Mouse (Mus musculus) ES-E14 (cell line): ENCODE measurements around the gene Tmem190. TPM values are rescaled to one million over a fixed set of nuclear protein-coding genes. Genes with fewer than 3 reads are reported as not detected.

ENCODE experiments used
- DNase-seq: peaks from one replicate; pipeline ENCODE4 v3.0.0-alpha.2; 2013; ENCODE audit warnings: low read depth, low spot score
- H3K27ac ChIP-seq: 2 replicates; pipeline ENCODE4 v1.5.1; 2012; ENCODE audit warnings: low read depth, mild to moderate bottlenecking, low read length, moderate library complexity, mixed read lengths; ENCODE audit not compliant: poor library complexity, insufficient read depth, severe bottlenecking
- H3K36me3 ChIP-seq: 2 replicates; pipeline ENCODE4 v1.6.1; 2012; ENCODE audit warnings: mild to moderate bottlenecking, low read length, moderate library complexity, mixed read lengths; ENCODE audit not compliant: control insufficient read depth, poor library complexity, insufficient read depth, severe bottlenecking
- H3K4me1 ChIP-seq, 2 experiments: fragments of 150-350 bp in 1 of 2; sonication (generic) in 1 of 2; 2 replicates each; pipeline ENCODE4 v1.6.1; 2012; ENCODE audit warnings: low read length in 2 of 2, mild to moderate bottlenecking in 1 of 2, mixed read lengths in 1 of 2; ENCODE audit not compliant: control insufficient read depth in 2 of 2, insufficient read depth in 2 of 2, poor library complexity in 1 of 2
- H3K4me3 ChIP-seq, 2 experiments: fragments of 150-350 bp in 1 of 2; sonication (generic) in 1 of 2; 2 replicates each; pipeline ENCODE4 v1.5.1; 2012; ENCODE audit warnings: low read length in 2 of 2, low read depth in 1 of 2, mild to moderate bottlenecking in 1 of 2, mixed read lengths in 1 of 2; ENCODE audit not compliant: insufficient read depth in 1 of 2, poor library complexity in 1 of 2, severe bottlenecking in 1 of 2
- H3K9ac ChIP-seq: 2 replicates; pipeline ENCODE4 v1.6.1; 2012; ENCODE audit warnings: low read depth, mild to moderate bottlenecking, low read length, mixed read lengths; ENCODE audit not compliant: poor library complexity, insufficient read depth, severe bottlenecking
- H3K9me3 ChIP-seq: fragments of 150-350 bp; sonication (generic); 2 replicates; pipeline ENCODE4 v1.6.1; 2012; ENCODE audit warnings: low read depth, mild to moderate bottlenecking, low read length; ENCODE audit not compliant: control insufficient read depth, insufficient read depth
- CHD2 ChIP-seq: IDR thresholded peaks from 2 replicates; pipeline ENCODE4 v1.6.1; 2014; ENCODE audit warnings: mild to moderate bottlenecking, low read depth, low read length, inconsistent platforms
- HCFC1 ChIP-seq: IDR thresholded peaks from 2 replicates; pipeline ENCODE4 v1.6.1; 2012; ENCODE audit warnings: low read length, inconsistent platforms, borderline replicate concordance; ENCODE audit not compliant: insufficient read depth
- MAFK ChIP-seq: IDR thresholded peaks from 2 replicates; pipeline ENCODE4 v1.6.1; 2014; ENCODE audit warnings: mild to moderate bottlenecking, low read depth, low read length, inconsistent platforms; ENCODE audit not compliant: insufficient read depth
- ZC3H11A ChIP-seq: IDR thresholded peaks from 2 replicates; pipeline ENCODE4 v1.6.1; 2012; ENCODE audit warnings: low read depth, mild to moderate bottlenecking, inconsistent platforms, low read length, borderline replicate concordance
- ZNF384 ChIP-seq: IDR thresholded peaks from 2 replicates; pipeline ENCODE4 v1.6.1; 2012; ENCODE audit warnings: low read depth, low read length, inconsistent platforms
- in situ Hi-C, 2 experiments: fragments of 600-800 bp; cut with MboI; formaldehyde crosslinking; loops; one replicate each; pipeline ENCODE4 v1.15.1; 2025; ENCODE audit warnings: low sequenced_read_pairs in 2 of 2, inconsistent platforms in 1 of 2; ENCODE audit not compliant: unreplicated experiment in 2 of 2
- total RNA-seq: library from RNA; depleted of rRNA; stranded (reverse); fragments of 300-350 nt; gene quantifications from 2 replicates; pipeline ENCODE4 v1.2.3, GENCODE M21; 2012; rRNA removed

Gene Tmem190
- total RNA-seq, 1 experiment = not detected

- no peak overlapping the region for H3K4me3 ChIP-seq
- peaks cover 19 to 40% of the 10 kb centered on the region in 2 experiments for H3K4me1 ChIP-seq
- peak overlapping the region; percentile 85; the same call in 1 of the 2 replicates for H3K27ac ChIP-seq
- no peaks in the 10 kb centered on the region for H3K36me3 ChIP-seq
- no peak for TF ChIP-seq HCFC1
- TF ChIP-seq MAFK = no peak
- TF ChIP-seq ZNF384 = no peak
- TF ChIP-seq CHD2 = no peak
- TF ChIP-seq ZC3H11A = no peak
- H3K9me3 ChIP-seq = no peaks in the 10 kb centered on the region
- in situ Hi-C loops = no loop called here
- DNase-seq = no peak
- H3K9ac ChIP-seq = no peak overlapping the region; the same call in 1 of the 2 replicates
Observed at GRCm38 (mm10) chr7:4821690-4822089, 39.0 kb downstream of the Tmem190 start.

GRCm38 (mm10) chr7:4822162-4822907 is 39.6 kb downstream of the Tmem190 start:
- H3K27ac ChIP-seq = peak overlapping the region; percentile 85
- TF ChIP-seq MAFK (no peak), ZNF384 (no peak), ZC3H11A (no peak), CHD2 (no peak), HCFC1 (no peak)
- no peak for DNase-seq

GRCm38 (mm10) chr7:4825365-4825764 is 42.6 kb downstream of the Tmem190 start:
- TF ChIP-seq HCFC1 (no peak), ZC3H11A (no peak), MAFK (no peak), CHD2 (no peak), ZNF384 (no peak)
- Histone ChIP-seq H3K36me3 (no peaks in the 10 kb centered on the region), H3K27ac (peak overlapping the region; percentile 79), H3K4me1 (peaks cover 19 to 36% of the 10 kb centered on the region in 2 experiments), H3K9me3 (no peaks in the 10 kb centered on the region), H3K9ac (peak overlapping the region; percentile 32; the same call in 1 of the 2 replicates), H3K4me3 (no peak overlapping the region)
- DNase-seq = peak; percentile 53
- in situ Hi-C loops = no loop called here

More at GRCm38 (mm10) chr7:4822162-4822907, 39.6 kb downstream of the Tmem190 start:
- peak overlapping the region; percentile 15; the same call in 1 of the 2 replicates for H3K9ac ChIP-seq
- peaks cover 19 to 41% of the 10 kb centered on the region in 2 experiments for H3K4me1 ChIP-seq
- in situ Hi-C loops = no loop called here
- H3K36me3 ChIP-seq = no peaks in the 10 kb centered on the region
- H3K9me3 ChIP-seq = no peaks in the 10 kb centered on the region
- peak overlapping the region in 1 of 2 experiments; percentile 18; a peak in 1 of 4 replicates for H3K4me3 ChIP-seq

- no peak overlapping the region for H3K27ac ChIP-seq
- no peak for DNase-seq
- peaks cover 0 to 17% of the 10 kb centered on the region in 2 experiments; a peak in 2 of 4 replicates for H3K4me1 ChIP-seq
- TF ChIP-seq ZNF384 (no peak), HCFC1 (no peak), ZC3H11A (no peak), CHD2 (no peak), MAFK (no peak)
- H3K4me3 ChIP-seq = no peak overlapping the region
- no peaks in the 10 kb centered on the region for H3K9me3 ChIP-seq
- H3K36me3 ChIP-seq = no peaks in the 10 kb centered on the region
- no peak overlapping the region for H3K9ac ChIP-seq
- in situ Hi-C loops = no loop called here
Observed at GRCm38 (mm10) chr7:4830476-4830875, 47.7 kb downstream of the Tmem190 start.

Other genes with a start within 250 kb of the Tmem190 start
- gene Syt5, start 235.4 kb upstream of the Tmem190 start, total RNA-seq = 3.0 and 8.7 TPM in 2 replicates
- gene Ptprh, start 178.9 kb upstream of the Tmem190 start, total RNA-seq = 0.18 TPM in 1 of 2 replicates, not detected in the other
- 8.1 and 8.6 TPM in 2 replicates for gene Tmem86b, start 151.5 kb upstream of the Tmem190 start, total RNA-seq
- gene Ppp6r1, start 123.9 kb upstream of the Tmem190 start, total RNA-seq = 55.4 and 62.9 TPM in 2 replicates
- 56.6 and 61.2 TPM in 2 replicates for gene Hspbp1, start 97.9 kb upstream of the Tmem190 start, total RNA-seq
- 20.7 and 26.2 TPM in 2 replicates for gene Brsk1, start 92.3 kb upstream of the Tmem190 start, total RNA-seq
- gene Tmem150b, start 57.7 kb upstream of the Tmem190 start, total RNA-seq = 0.53 and 0.94 TPM in 2 replicates
- gene Kmt5c, start 42.8 kb upstream of the Tmem190 start, total RNA-seq = 68.4 and 121 TPM in 2 replicates
- 46.4 and 130 TPM in 2 replicates for gene Cox6b2, start 29.8 kb upstream of the Tmem190 start, total RNA-seq
- 0.11 TPM in 1 of 2 replicates, not detected in the other for gene Fam71e2, start 11.6 kb upstream of the Tmem190 start, total RNA-seq
- 1.2 and 2.1 TPM in 2 replicates for gene Il11, start 78 bp upstream of the Tmem190 start, total RNA-seq
- gene Tmem238, start 6.7 kb downstream of the Tmem190 start, total RNA-seq = 13.0 and 27.7 TPM in 2 replicates
- 1,352 and 1,377 TPM in 2 replicates for gene Rpl28, start 9.9 kb downstream of the Tmem190 start, total RNA-seq
- gene Ube2s, start 29.7 kb downstream of the Tmem190 start, total RNA-seq = 461 and 499 TPM in 2 replicates
- 6.9 and 8.4 TPM in 2 replicates for gene Shisa7, start 61.8 kb downstream of the Tmem190 start, total RNA-seq
- 3.5 and 3.7 TPM in 2 replicates for gene Isoc2b, start 87.3 kb downstream of the Tmem190 start, total RNA-seq
- 13.0 and 16.1 TPM in 2 replicates for gene Isoc2a, start 94.2 kb downstream of the Tmem190 start, total RNA-seq
- gene Gm36210, start 123.6 kb downstream of the Tmem190 start, total RNA-seq = 1.6 and 2.2 TPM in 2 replicates
- 4.0 and 4.3 TPM in 2 replicates for gene Zfp628, start 132.3 kb downstream of the Tmem190 start, total RNA-seq
- gene Nat14, start 139.1 kb downstream of the Tmem190 start, total RNA-seq = 1.2 and 1.7 TPM in 2 replicates
- 0.94 and 1.3 TPM in 2 replicates for gene Ssc5d, start 142.8 kb downstream of the Tmem190 start, total RNA-seq
- gene Sbk2, start 181.5 kb downstream of the Tmem190 start, total RNA-seq = 0.22 and 0.95 TPM in 2 replicates
- not detected in 2 replicates for gene Sbk3, start 188.2 kb downstream of the Tmem190 start, total RNA-seq
- gene Zfp579, start 213.2 kb downstream of the Tmem190 start, total RNA-seq = 2.9 and 3.4 TPM in 2 replicates
- gene Zfp524, start 231.5 kb downstream of the Tmem190 start, total RNA-seq = 2.6 and 3.9 TPM in 2 replicates
- gene Fiz1, start 231.8 kb downstream of the Tmem190 start, total RNA-seq = 45.9 and 47.4 TPM in 2 replicates
- gene Gm44973, start 232.6 kb downstream of the Tmem190 start, total RNA-seq = not detected in 2 replicates
- gene Zfp865, start 237.4 kb downstream of the Tmem190 start, total RNA-seq = 12.9 and 18.4 TPM in 2 replicates
- gene Ccdc106, start 237.6 kb downstream of the Tmem190 start, total RNA-seq = 7.5 and 11.2 TPM in 2 replicates